Mouse (Mus musculus) lung, postnatal 0 days (tissue): ENCODE results near the gene Map3k7cl.
A peak's percentile ranks its signal among the peaks of the same experiment; 100 is the strongest.

Experiments
- CTCF ChIP-seq: IDR thresholded peaks from 2 replicates; pipeline ENCODE4 v1.5.1; 2016; ENCODE audit warnings: antibody characterized with exemption, mild to moderate bottlenecking
- EP300 ChIP-seq: IDR thresholded peaks from 2 replicates; pipeline ENCODE4 v1.6.1; 2016; ENCODE audit warnings: antibody characterized with exemption, mild to moderate bottlenecking, control low read depth

DNA sequence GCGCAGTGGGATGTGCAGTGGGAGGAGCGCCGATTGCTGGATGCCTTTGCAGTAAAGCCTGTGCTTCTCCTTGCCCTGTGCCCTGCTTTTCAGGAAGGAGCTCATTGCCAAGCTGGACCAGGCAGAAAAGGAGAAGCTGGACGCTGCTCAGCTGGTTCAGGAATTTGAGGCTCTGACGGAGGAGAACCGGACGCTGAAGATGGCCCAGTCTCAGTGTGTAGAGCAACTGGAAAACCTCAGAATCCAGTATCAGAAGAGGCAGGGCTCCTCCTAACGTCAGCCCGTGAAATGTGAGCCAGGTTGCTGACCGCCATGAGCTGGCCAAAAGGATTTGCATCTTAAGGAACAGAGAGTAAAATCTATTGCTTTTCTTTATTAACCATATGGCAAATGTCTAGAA, 41.0 kb downstream of the Map3k7cl start:
- TF ChIP-seq CTCF (peak; percentile 12; the same call in 1 of the 2 replicates), EP300 (no peak)
